Mouse (Mus musculus): ENCODE results near the gene Gcm2. TPM values are rescaled to one million over a fixed set of nuclear protein-coding genes. Genes with fewer than 3 reads are reported as not detected.

Gene Gcm2
- polyA plus RNA-seq, 1 experiment from 2014 or later = not detected

GRCm38 (mm10) chr13:41105541-41105940 lies 5.3 kb downstream of the Gcm2 start:
- H3K27ac ChIP-seq (replicated peaks) = no peak overlapping the region
- H3K9ac ChIP-seq = no peak overlapping the region
- H3K9me3 ChIP-seq (replicated peaks) = no peaks in the 10 kb centered on the region
- no peaks in the 10 kb centered on the region for H3K4me1 ChIP-seq
- no peak overlapping the region for H3K4me2 ChIP-seq (replicated peaks)
- no peaks in the 10 kb centered on the region for H3K36me3 ChIP-seq
- no peaks in the 10 kb centered on the region for H3K27me3 ChIP-seq
- no peak overlapping the region for H3K4me3 ChIP-seq (replicated peaks)
- ATAC-seq (ENCODE audit: insufficient number of reproducible peaks, low FRiP score, low TSS enrichment, low read depth) = no peak
- WGBS = 89% methylated on average over 13 of the region's 13 CpGs

GRCm38 (mm10) chr13:41103841-41104525 lies 6.9 kb downstream of the Gcm2 start:
- H3K27me3 ChIP-seq = no peaks in the 10 kb centered on the region
- no peak overlapping the region for H3K27ac ChIP-seq (replicated peaks)
- H3K9ac ChIP-seq = no peak overlapping the region
- no peak overlapping the region for H3K4me3 ChIP-seq (replicated peaks)
- no peak overlapping the region for H3K4me2 ChIP-seq (replicated peaks)
- H3K9me3 ChIP-seq (replicated peaks) = no peaks in the 10 kb centered on the region
- H3K36me3 ChIP-seq = no peaks in the 10 kb centered on the region
- H3K4me1 ChIP-seq = no peaks in the 10 kb centered on the region
- 64% methylated on average over 12 of the region's 12 CpGs for WGBS
- no peak for ATAC-seq (ENCODE audit: insufficient number of reproducible peaks, low FRiP score, low TSS enrichment, low read depth)

GRCm38 (mm10) chr13:41100031-41100430 lies 10.8 kb downstream of the Gcm2 start:
- H3K4me3 ChIP-seq (replicated peaks) = no peak overlapping the region
- no peaks in the 10 kb centered on the region for H3K36me3 ChIP-seq
- H3K9ac ChIP-seq = no peak overlapping the region
- no peak overlapping the region for H3K27ac ChIP-seq (replicated peaks)
- H3K4me1 ChIP-seq = no peaks in the 10 kb centered on the region
- WGBS = 93% methylated on average over 2 of the region's 2 CpGs
- H3K27me3 ChIP-seq = no peaks in the 10 kb centered on the region
- ATAC-seq (ENCODE audit: insufficient number of reproducible peaks, low FRiP score, low TSS enrichment, low read depth) = no peak
- H3K9me3 ChIP-seq (replicated peaks) = no peaks in the 10 kb centered on the region
- no peak overlapping the region for H3K4me2 ChIP-seq (replicated peaks)

DNA sequence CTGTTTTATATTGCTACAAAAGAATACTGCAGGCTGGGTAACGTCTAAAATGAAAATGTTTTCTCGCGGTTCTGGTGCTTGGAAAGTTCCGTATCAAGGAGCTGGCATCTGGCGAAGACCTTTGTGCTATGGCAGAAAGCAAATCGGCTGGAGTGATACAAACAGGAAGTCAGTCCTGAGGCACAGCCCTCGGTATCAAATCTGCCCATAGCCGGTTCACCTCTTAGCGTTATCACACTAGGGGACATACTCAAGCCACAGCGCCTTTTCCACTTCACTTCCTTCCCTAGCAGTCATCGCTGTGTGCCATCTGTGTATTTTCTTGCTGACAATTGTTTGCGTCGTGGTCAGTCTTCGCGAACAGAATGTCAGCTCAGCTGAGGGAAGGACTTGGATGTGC lies 12.5 kb downstream of the Gcm2 start:
- no peaks in the 10 kb centered on the region for H3K36me3 ChIP-seq
- H3K4me1 ChIP-seq = no peaks in the 10 kb centered on the region
- H3K9me3 ChIP-seq (replicated peaks) = no peaks in the 10 kb centered on the region
- H3K4me2 ChIP-seq (replicated peaks) = no peak overlapping the region
- H3K9ac ChIP-seq = no peak overlapping the region
- no peak overlapping the region for H3K4me3 ChIP-seq (replicated peaks)
- H3K27ac ChIP-seq (replicated peaks) = no peak overlapping the region
- no peaks in the 10 kb centered on the region for H3K27me3 ChIP-seq
- 85% methylated on average over 15 of the region's 15 CpGs for WGBS
- ATAC-seq (ENCODE audit: insufficient number of reproducible peaks, low FRiP score, low TSS enrichment, low read depth) = no peak

DNA sequence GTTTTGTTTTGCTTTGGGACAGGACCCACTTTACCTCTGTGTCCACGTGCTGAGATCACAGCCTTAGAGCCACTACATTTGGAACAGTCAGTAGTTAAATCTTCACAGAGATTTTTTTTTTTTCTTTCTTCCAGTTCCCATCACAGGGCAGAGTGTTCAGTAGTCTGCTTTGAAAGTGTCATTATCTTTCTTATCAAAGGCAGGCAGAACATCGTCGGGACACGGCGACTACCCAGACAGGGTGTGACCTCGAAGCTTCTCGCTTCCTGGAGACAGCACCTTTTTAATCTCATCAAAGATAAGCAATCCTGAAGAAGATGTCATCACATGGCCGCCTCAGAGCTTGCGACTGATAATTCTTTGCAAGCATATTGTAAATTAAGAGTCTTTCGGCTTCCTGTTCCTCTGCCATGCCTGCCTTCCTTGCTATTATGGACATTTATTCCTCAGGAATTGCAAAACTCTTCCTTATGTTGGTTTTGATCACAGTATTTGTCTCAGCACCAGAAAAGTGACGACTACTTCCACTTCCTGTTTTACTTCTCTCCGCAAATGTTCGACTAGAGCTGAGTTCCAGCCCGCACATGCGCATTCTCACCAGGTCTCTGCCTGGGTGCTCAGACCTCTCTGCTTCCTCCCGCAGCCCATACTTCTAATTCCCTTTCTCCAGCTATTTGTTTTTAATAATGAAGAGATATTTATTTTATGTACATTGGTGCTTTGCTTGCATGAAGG lies 13.3 kb downstream of the Gcm2 start:
- no peak overlapping the region for H3K9ac ChIP-seq
- H3K4me2 ChIP-seq (replicated peaks) = no peak overlapping the region
- no peaks in the 10 kb centered on the region for H3K36me3 ChIP-seq
- no peak overlapping the region for H3K27ac ChIP-seq (replicated peaks)
- H3K4me3 ChIP-seq (replicated peaks) = no peak overlapping the region
- no peaks in the 10 kb centered on the region for H3K9me3 ChIP-seq (replicated peaks)
- no peaks in the 10 kb centered on the region for H3K4me1 ChIP-seq
- 66% methylated on average over 16 of the region's 16 CpGs for WGBS
- H3K27me3 ChIP-seq = 0 out of 2 replicates have a peak, but pooled peaks cover 3% of the 10 kb centered on the region
- no peak for ATAC-seq (ENCODE audit: insufficient number of reproducible peaks, low FRiP score, low TSS enrichment, low read depth)

GRCm38 (mm10) chr13:41094160-41094559 lies 16.7 kb downstream of the Gcm2 start:
- Histone ChIP-seq H3K36me3 (no peaks in the 10 kb centered on the region), H3K9ac (no peak overlapping the region), H3K9me3 (replicated peaks) (no peaks in the 10 kb centered on the region), H3K4me1 (no peaks in the 10 kb centered on the region), H3K27ac (replicated peaks) (no peak overlapping the region), H3K4me2 (replicated peaks) (no peak overlapping the region), H3K4me3 (replicated peaks) (no peak overlapping the region), H3K27me3 (peaks cover 11% of the 10 kb centered on the region; the same call in 1 of the 2 replicates)
- no peak for ATAC-seq (ENCODE audit: insufficient number of reproducible peaks, low FRiP score, low TSS enrichment, low read depth)
- WGBS = 83% methylated on average over 10 of the region's 10 CpGs

DNA sequence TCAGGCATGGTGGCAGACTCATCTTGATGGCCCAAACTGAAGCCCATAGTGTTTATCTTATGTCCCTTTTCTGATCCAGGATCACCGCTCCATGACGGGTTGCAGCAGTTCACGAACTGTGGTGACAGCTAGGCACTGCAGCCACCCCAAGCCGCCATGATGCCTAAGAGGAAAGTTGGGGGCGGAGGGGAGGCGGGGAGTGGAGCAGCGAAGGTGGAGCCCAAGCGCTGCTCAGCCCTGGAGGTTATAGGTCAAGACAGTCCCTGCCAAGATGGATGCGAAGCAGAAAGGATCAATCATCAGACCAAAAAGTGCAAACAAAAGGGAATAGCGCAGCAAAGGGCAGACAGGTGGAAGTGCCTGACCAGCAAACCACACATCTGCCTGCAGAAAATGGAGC lies 19.6 kb downstream of the Gcm2 start:
- no peak for ATAC-seq (ENCODE audit: insufficient number of reproducible peaks, low FRiP score, low TSS enrichment, low read depth)
- Histone ChIP-seq H3K4me3 (replicated peaks) (no peak overlapping the region), H3K9me3 (replicated peaks) (no peaks in the 10 kb centered on the region), H3K27ac (replicated peaks) (no peak overlapping the region), H3K9ac (no peak overlapping the region), H3K27me3 (peaks cover 11% of the 10 kb centered on the region; the same call in 1 of the 2 replicates), H3K4me2 (replicated peaks) (no peak overlapping the region), H3K4me1 (no peaks in the 10 kb centered on the region), H3K36me3 (no peaks in the 10 kb centered on the region)
- 41% methylated on average over 10 of the region's 10 CpGs for WGBS

DNA sequence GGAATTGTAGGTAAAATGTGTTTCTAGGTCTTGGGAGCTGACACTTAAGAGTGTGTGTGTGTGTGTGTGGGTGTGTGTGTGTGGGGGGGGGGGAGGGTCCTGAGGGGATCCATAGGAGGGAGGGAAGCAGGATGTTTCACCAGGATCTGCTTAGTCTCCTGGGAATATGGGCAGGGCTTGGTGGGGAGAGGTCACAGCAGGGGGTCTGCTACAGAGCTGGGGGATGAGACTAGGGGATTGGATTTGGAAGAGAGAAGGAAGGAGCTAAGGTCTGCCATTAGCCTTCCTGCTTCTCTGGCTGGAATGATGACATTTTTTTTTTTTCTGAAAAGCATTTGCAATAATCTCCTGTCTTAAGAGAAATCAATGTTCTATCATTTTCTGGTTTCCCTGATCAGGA lies 22.1 kb downstream of the Gcm2 start:
- H3K27me3 ChIP-seq = peaks cover 11% of the 10 kb centered on the region; the same call in 1 of the 2 replicates
- no peaks in the 10 kb centered on the region for H3K36me3 ChIP-seq
- H3K4me3 ChIP-seq (replicated peaks) = no peak overlapping the region
- H3K27ac ChIP-seq (replicated peaks) = no peak overlapping the region
- H3K4me1 ChIP-seq = no peaks in the 10 kb centered on the region
- no peak for ATAC-seq (ENCODE audit: insufficient number of reproducible peaks, low FRiP score, low TSS enrichment, low read depth)
- H3K9ac ChIP-seq = no peak overlapping the region
- H3K9me3 ChIP-seq (replicated peaks) = no peaks in the 10 kb centered on the region
- no peak overlapping the region for H3K4me2 ChIP-seq (replicated peaks)

GRCm38 (mm10) chr13:41085140-41085539 lies 25.7 kb downstream of the Gcm2 start:
- no peak for ATAC-seq (ENCODE audit: insufficient number of reproducible peaks, low FRiP score, low TSS enrichment, low read depth)
- Histone ChIP-seq H3K4me2 (replicated peaks) (no peak overlapping the region), H3K9me3 (replicated peaks) (no peaks in the 10 kb centered on the region), H3K4me3 (replicated peaks) (no peak overlapping the region), H3K36me3 (no peaks in the 10 kb centered on the region), H3K27ac (replicated peaks) (no peak overlapping the region), H3K4me1 (no peaks in the 10 kb centered on the region), H3K27me3 (no peaks in the 10 kb centered on the region), H3K9ac (no peak overlapping the region)
- 20% methylated on average over 2 of the region's 2 CpGs for WGBS

GRCm38 (mm10) chr13:41084521-41084920 lies 26.3 kb downstream of the Gcm2 start:
- WGBS = 79% methylated on average over 3 of the region's 3 CpGs
- Histone ChIP-seq H3K4me3 (replicated peaks) (no peak overlapping the region), H3K4me2 (replicated peaks) (no peak overlapping the region), H3K36me3 (no peaks in the 10 kb centered on the region), H3K9me3 (replicated peaks) (no peaks in the 10 kb centered on the region), H3K4me1 (peaks cover under 1% of the 10 kb centered on the region; the same call in 1 of the 2 replicates), H3K9ac (no peak overlapping the region), H3K27ac (replicated peaks) (no peak overlapping the region), H3K27me3 (0 out of 2 replicates have a peak, but pooled peaks cover under 1% of the 10 kb centered on the region)
- ATAC-seq (ENCODE audit: insufficient number of reproducible peaks, low FRiP score, low TSS enrichment, low read depth) = no peak

DNA sequence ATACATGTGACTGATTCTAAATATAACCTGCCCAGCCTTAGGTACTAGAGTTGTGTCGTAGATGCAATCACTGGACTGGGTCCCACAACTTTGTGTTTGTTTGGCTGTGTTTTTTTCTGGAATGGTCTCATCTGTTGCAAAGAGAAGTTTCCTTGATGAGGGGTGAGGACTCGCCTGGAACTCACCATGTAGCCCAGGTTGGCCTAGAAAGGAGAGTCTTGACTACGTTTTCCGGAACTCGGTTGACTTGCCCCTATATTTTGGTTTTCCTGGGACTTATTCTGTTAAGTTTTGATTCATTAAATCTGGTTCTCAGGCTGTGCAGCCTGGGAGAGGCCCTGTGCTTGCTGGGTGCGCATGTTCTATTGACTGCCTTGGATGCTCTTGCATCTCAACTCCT lies 30.1 kb downstream of the Gcm2 start:
- Histone ChIP-seq H3K4me1 (peaks cover 8% of the 10 kb centered on the region; the same call in 1 of the 2 replicates), H3K4me3 (replicated peaks) (no peak overlapping the region), H3K27ac (replicated peaks) (no peak overlapping the region), H3K27me3 (peaks cover 23% of the 10 kb centered on the region), H3K9ac (no peak overlapping the region), H3K36me3 (no peaks in the 10 kb centered on the region), H3K9me3 (replicated peaks) (no peaks in the 10 kb centered on the region), H3K4me2 (replicated peaks) (no peak overlapping the region)
- whole genome bisulfite sequencing = 90% methylated on average over 6 of the region's 6 CpGs
- ATAC-seq (ENCODE audit: insufficient number of reproducible peaks, low FRiP score, low TSS enrichment, low read depth) = no peak
